Mouse (Mus musculus) liver, embryonic 14.5 days (tissue): Measurements from ENCODE around the gene Rps25.

Source experiments
- CTCF ChIP-seq: IDR thresholded peaks from 2 replicates; pipeline ENCODE4 v1.5.1; 2016; ENCODE audit warnings: antibody characterized with exemption, low read depth, control low read depth
- EP300 ChIP-seq: IDR thresholded peaks from 2 replicates; pipeline ENCODE4 v1.6.1; 2016; ENCODE audit warnings: antibody characterized with exemption, low read depth

GRCm38 (mm10) chr9:44387221-44387620 is 19.7 kb upstream of the Rps25 start:
- TF ChIP-seq CTCF, result no peak
- TF ChIP-seq EP300, result no peak
